Mouse (Mus musculus): ENCODE measurements around the gene Dpm3. TPM values are rescaled to one million over a fixed set of nuclear protein-coding genes. Genes with fewer than 3 reads are reported as not detected.

The Dpm3 gene
- polyA plus RNA-seq, 1 experiment from 2014 or later = 106 TPM

DNA sequence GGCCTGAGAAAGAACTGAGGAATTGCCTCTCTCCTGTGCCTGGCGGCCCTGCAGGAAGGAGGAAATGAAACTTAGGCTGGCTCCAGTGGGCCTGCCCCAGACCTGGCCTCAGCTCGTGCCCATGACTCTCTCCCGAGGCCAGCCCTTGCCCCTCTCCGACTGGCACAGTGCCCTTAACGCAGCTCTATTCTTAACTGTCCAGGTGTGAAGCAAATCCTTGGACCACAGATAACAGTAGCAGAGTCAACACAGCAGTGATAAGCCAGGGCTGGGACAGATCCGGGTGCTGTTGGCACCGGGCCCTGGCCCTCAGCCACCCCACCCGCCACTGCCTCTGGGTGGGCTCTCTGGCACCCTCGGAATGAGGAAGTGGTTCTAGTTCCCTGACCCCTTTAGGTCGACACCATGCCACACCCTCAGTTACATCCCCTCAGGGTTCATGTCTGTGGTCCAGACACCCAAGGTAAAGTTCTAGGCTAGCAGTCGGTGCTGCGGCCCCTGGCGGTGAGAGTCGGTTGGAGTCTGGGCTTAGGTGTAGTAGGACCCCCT lies 25.5 kb upstream of the Dpm3 start:
- H3K4me3 ChIP-seq = no peak overlapping the region
- H3K27me3 ChIP-seq = no peaks in the 10 kb centered on the region
- H3K4me2 ChIP-seq = no peak overlapping the region
- H3K27ac ChIP-seq = no peak overlapping the region
- no peak overlapping the region for H3K9ac ChIP-seq
- WGBS = 88% methylated on average over 14 of the region's 14 CpGs
- peaks cover 58% of the 10 kb centered on the region for H3K36me3 ChIP-seq (ENCODE audit: poor library complexity, severe bottlenecking)
- H3K4me1 ChIP-seq = peaks cover 12% of the 10 kb centered on the region
- H3K9me3 ChIP-seq (replicated peaks) = no peaks in the 10 kb centered on the region
- no peak for ATAC-seq

DNA sequence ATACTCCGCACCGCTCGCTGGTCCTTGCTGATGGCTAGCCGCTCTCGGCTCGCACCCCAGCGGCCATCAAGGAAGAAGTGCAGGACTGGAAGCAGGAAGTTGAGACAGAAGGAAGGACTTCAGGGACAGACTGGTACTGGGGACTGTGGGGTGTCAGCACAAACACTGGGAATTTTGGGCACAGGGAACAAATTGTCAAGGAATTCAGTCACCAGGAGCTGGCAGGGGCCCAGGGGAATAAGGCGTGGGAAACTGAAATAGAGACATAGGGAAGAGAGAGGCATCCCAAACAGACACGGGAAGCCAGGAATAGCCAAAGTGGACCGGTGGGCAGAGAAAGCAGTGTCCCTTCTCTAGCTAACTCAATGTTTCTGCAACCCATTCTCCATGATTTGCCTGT lies 22.6 kb upstream of the Dpm3 start:
- Histone ChIP-seq H3K36me3 (ENCODE audit: poor library complexity, severe bottlenecking) (peaks cover 86% of the 10 kb centered on the region), H3K27ac (no peak overlapping the region), H3K4me1 (0 out of 2 replicates have a peak, but pooled peaks cover 4% of the 10 kb centered on the region), H3K4me2 (no peak overlapping the region), H3K9me3 (replicated peaks) (no peaks in the 10 kb centered on the region), H3K9ac (no peak overlapping the region), H3K4me3 (no peak overlapping the region), H3K27me3 (no peaks in the 10 kb centered on the region)
- 92% methylated on average over 10 of the region's 10 CpGs for WGBS
- no peak for ATAC-seq

DNA sequence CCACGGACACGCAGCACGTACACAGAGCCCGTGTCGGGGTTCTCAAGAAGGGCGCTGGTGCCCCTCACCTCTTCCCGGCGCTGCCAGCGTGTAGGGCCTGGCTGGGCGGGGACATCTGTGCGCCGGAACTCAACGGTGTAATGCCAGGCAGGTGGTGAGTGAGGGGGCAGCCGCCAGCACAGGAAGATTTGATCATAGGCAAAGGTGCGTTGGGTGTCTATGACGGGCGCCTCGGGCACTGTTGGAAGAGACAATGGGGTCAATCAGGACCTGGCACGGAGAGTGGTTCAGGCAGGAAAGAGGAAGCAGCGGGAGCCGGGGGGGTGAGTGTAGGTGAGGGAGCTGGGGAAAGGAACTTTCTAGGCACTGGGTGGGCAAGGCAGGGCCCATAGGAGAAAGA lies 21.5 kb upstream of the Dpm3 start:
- Histone ChIP-seq H3K9me3 (replicated peaks) (no peaks in the 10 kb centered on the region), H3K4me1 (peaks cover 9% of the 10 kb centered on the region), H3K36me3 (ENCODE audit: poor library complexity, severe bottlenecking) (peaks cover 96% of the 10 kb centered on the region), H3K27ac (no peak overlapping the region), H3K4me3 (no peak overlapping the region), H3K4me2 (no peak overlapping the region), H3K9ac (no peak overlapping the region), H3K27me3 (no peaks in the 10 kb centered on the region)
- 93% methylated on average over 21 of the region's 21 CpGs for WGBS
- no peak for ATAC-seq

- H3K27me3 ChIP-seq = no peaks in the 10 kb centered on the region
- no peak overlapping the region for H3K4me2 ChIP-seq
- H3K36me3 ChIP-seq (ENCODE audit: poor library complexity, severe bottlenecking) = peaks cover 91% of the 10 kb centered on the region
- no peak overlapping the region for H3K9ac ChIP-seq
- no peak overlapping the region for H3K27ac ChIP-seq
- H3K4me3 ChIP-seq = no peak overlapping the region
- peaks cover 17% of the 10 kb centered on the region for H3K4me1 ChIP-seq
- no peaks in the 10 kb centered on the region for H3K9me3 ChIP-seq (replicated peaks)
- WGBS = 85% methylated on average over 11 of the region's 12 CpGs
- no peak for ATAC-seq
Observed at GRCm38 (mm10) chr3:89238494-89238893, 20.7 kb upstream of the Dpm3 start.

GRCm38 (mm10) chr3:89242331-89242895 lies 16.7 kb upstream of the Dpm3 start:
- H3K9me3 ChIP-seq (replicated peaks) = no peaks in the 10 kb centered on the region
- no peak overlapping the region for H3K27ac ChIP-seq
- 0 out of 2 replicates have a peak overlapping the region, but pooled peaks have one; percentile 21 for H3K9ac ChIP-seq
- H3K36me3 ChIP-seq (ENCODE audit: poor library complexity, severe bottlenecking) = peaks cover 53% of the 10 kb centered on the region
- H3K4me1 ChIP-seq = peaks cover 46% of the 10 kb centered on the region
- H3K27me3 ChIP-seq = no peaks in the 10 kb centered on the region
- no peak overlapping the region for H3K4me3 ChIP-seq
- ATAC-seq = no peak
- WGBS = 72% methylated on average over 9 of the region's 9 CpGs
- no peak overlapping the region for H3K4me2 ChIP-seq

DNA sequence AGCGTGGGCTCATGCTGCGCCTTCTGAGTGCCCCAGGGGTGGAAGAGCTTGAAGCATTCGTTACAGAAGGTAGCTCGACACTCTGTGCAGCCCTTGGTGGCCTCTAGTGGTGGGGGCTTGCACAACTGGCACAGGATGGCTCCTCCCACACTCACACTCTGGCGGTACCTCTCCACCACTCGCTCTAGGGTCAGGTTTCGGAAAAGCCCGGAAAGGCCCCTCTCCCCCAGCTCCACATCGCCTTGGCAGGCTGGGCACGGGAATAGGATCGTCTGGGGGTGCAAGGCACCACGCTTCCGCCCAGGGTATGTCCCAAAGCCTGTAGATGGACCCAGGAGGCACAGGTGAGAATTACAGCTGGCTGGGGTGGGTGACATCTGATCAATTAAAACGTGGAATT lies 15.5 kb upstream of the Dpm3 start:
- 11% methylated on average over 14 of the region's 14 CpGs for WGBS
- Histone ChIP-seq H3K27ac (peak overlapping the region; percentile 94), H3K4me1 (peaks cover 52% of the 10 kb centered on the region), H3K36me3 (ENCODE audit: poor library complexity, severe bottlenecking) (peaks cover 48% of the 10 kb centered on the region), H3K4me2 (peak overlapping the region; percentile 97), H3K9ac (peak overlapping the region; percentile 75), H3K4me3 (peak overlapping the region; percentile 74), H3K27me3 (no peaks in the 10 kb centered on the region), H3K9me3 (replicated peaks) (no peaks in the 10 kb centered on the region)
- ATAC-seq = no peak

DNA sequence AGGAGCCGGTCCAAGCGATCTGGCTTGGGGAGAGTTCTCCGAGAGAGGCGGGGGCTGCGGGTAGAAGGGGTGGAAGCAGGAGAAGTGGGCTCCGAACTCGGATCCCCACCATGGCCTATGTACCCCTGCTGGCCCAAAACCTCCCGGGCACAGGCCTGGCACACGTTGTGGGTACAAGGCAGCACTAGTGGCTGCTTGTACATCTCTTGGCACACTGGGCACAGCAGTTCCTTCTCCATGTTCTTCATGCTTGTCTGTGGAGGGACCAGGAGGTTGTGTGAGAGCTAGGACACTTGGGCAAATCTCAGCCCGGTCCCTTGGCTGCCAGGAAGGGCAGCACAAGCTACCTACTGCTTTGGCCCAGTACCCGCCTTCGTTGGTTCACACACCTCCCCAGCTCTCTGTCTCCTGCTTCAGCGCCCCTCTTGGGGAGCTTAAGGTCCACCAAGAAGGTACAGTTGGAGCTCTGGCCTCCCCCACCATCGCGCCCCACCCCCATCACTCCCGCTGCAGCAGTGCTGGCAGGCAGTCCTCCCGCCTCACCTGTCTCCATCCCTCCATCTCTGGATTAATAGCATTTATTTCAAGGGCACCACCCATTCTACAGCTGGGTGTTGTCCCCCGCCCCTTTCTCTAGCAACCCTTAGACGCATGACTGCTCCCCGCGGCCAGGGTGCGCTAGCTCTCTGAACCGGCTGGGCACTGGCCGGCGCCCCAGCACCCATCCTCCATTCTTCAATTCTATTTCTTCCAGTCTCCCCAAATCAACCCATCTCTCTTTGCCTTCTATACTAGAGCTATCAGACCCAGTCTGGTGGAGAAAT lies 14.8 kb upstream of the Dpm3 start:
- Histone ChIP-seq H3K27me3 (no peaks in the 10 kb centered on the region), H3K4me3 (peak overlapping the region; percentile 74), H3K4me2 (peak overlapping the region; percentile 97), H3K27ac (peak overlapping the region; percentile 94), H3K9ac (peak overlapping the region; percentile 75), H3K4me1 (peaks cover 52% of the 10 kb centered on the region), H3K9me3 (replicated peaks) (no peaks in the 10 kb centered on the region), H3K36me3 (ENCODE audit: poor library complexity, severe bottlenecking) (peaks cover 47% of the 10 kb centered on the region)
- ATAC-seq = peak; percentile 28
- WGBS = 12% methylated on average over 25 of the region's 25 CpGs

DNA sequence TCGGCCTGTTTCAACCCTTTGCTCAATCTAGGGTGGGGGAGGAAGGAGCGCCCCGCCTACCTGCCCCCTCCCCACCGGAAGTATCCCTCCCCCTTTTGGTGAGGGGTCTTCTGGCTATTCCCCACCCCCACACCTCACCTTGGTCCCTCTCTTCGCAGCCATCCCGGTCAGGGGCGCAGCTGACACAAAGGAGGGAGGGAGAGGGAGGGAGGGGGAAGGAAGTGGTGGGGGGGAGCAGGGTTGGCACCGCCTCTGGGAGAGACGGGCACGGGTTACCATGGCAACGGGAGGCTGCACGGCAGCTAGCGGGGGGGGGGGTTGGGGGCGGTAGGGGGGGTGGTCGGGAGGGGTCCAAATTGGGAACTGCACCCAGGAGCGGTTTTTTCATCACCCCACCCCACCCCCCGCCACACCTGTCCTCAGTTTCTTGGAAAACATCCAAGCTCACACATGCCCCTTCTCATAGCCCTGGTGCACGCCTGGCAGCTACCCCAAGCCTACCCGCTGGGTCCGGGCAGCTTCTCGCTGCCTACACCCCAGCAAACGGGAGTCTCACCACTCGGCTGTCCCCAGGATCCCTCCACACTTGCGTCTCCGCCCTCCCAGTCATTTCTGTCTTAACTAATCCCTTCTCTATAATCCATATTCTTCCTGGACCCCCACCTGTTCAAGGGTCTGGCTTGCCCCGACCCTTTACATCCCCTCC lies 14.0 kb upstream of the Dpm3 start:
- Histone ChIP-seq H3K4me3 (peak overlapping the region; percentile 74), H3K9me3 (replicated peaks) (no peaks in the 10 kb centered on the region), H3K9ac (peak overlapping the region; percentile 75), H3K36me3 (ENCODE audit: poor library complexity, severe bottlenecking) (peaks cover 45% of the 10 kb centered on the region), H3K27ac (peak overlapping the region; percentile 94), H3K4me2 (peak overlapping the region; percentile 97), H3K27me3 (no peaks in the 10 kb centered on the region), H3K4me1 (peaks cover 52% of the 10 kb centered on the region)
- under 1% methylated on average over 18 of the region's 26 CpGs for WGBS
- ATAC-seq = peak; percentile 66

- Histone ChIP-seq H3K36me3 (ENCODE audit: poor library complexity, severe bottlenecking) (peaks cover 39% of the 10 kb centered on the region), H3K4me3 (peak within 1 kb of the TSS; percentile 74), H3K9me3 (replicated peaks) (no peaks in the 10 kb centered on the region), H3K9ac (peak within 1 kb of the TSS; percentile 86), H3K27me3 (no peaks in the 10 kb centered on the region), H3K4me2 (peak within 1 kb of the TSS; percentile 97), H3K4me1 (peaks cover 53% of the 10 kb centered on the region), H3K27ac (peak within 1 kb of the TSS; percentile 94)
- WGBS = 3% methylated on average over 20 of the region's 20 CpGs
- ATAC-seq = peak; percentile 65
Observed at GRCm38 (mm10) chr3:89245688-89246171, 13.4 kb upstream of the Dpm3 start, which contains the start of gene Krtcap2. TSS of gene Krtcap2 (plus strand) at chr3:89245966.

DNA sequence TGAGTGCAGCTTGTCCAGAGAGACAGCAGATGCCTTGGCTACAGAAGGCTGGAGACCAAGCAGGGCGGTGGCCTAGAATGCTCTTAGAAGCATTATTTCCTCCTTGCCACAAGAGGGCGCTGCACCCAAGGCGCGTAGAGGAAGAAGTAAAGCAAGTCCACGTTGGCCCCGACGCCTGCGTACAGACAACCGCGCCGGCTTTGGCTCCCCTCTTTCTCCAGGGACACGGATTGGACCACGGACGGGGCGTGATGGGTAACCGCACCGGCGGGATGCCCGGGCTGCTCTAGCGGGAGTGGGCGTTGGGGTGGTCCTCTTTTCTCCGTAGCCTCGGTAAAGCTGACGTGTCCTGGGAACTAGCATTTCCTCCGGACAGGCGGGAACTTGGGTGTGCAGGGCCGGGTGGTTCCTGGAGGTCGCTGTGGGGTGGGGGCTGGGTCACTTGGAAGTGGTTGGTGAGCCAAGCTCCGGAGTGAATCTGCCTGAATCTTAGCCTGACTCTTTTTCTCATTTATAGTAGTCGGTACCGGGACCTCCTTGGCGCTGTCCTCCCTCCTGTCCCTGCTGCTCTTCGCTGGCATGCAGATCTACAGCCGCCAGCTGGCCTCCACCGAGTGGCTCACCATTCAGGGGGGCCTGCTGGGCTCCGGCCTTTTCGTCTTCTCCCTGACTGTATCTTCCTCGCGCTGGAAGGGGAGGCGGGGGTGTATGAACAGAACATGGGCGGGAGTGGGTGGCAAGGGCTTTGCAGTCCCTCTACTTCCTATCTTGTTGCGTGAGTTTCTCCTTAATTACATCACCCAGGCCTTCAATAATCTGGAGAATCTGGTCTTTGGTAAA lies 12.7 kb upstream of the Dpm3 start, which contains the start of gene Trim46:
Trim46 (minus strand) TSS at position 49 of the 840 bp plus-strand sequence.
- under 1% methylated on average over 42 of the region's 42 CpGs for WGBS
- Histone ChIP-seq H3K4me1 (peaks cover 61% of the 10 kb centered on the region), H3K4me3 (peak within 1 kb of the TSS; percentile 74), H3K27me3 (peaks cover 6% of the 10 kb centered on the region; the same call in 1 of the 2 replicates), H3K9ac (peak within 1 kb of the TSS; percentile 86), H3K36me3 (ENCODE audit: poor library complexity, severe bottlenecking) (peaks cover 32% of the 10 kb centered on the region), H3K27ac (peak within 1 kb of the TSS; percentile 94), H3K4me2 (peak within 1 kb of the TSS; percentile 97), H3K9me3 (replicated peaks) (no peaks in the 10 kb centered on the region)
- peak; percentile 68 for ATAC-seq

- ATAC-seq = no peak
- H3K4me3 ChIP-seq = peak overlapping the region; percentile 74
- H3K9ac ChIP-seq = peak overlapping the region; percentile 86; the same call in 1 of the 2 replicates
- 83% methylated on average over 4 of the region's 4 CpGs for WGBS
- H3K27ac ChIP-seq = no peak overlapping the region; the same call in 1 of the 2 replicates
- H3K36me3 ChIP-seq (ENCODE audit: poor library complexity, severe bottlenecking) = peaks cover 22% of the 10 kb centered on the region
- H3K4me2 ChIP-seq = peak overlapping the region; percentile 97
- peaks cover 56% of the 10 kb centered on the region for H3K4me1 ChIP-seq
- no peaks in the 10 kb centered on the region for H3K9me3 ChIP-seq (replicated peaks)
- peaks cover 10% of the 10 kb centered on the region; the same call in 1 of the 2 replicates for H3K27me3 ChIP-seq
Observed at GRCm38 (mm10) chr3:89247466-89247865, 11.7 kb upstream of the Dpm3 start.
